Mouse (Mus musculus): ENCODE data around the gene Shc4.

GRCm38 (mm10) chr2:125662517-125662916 is 61.4 kb downstream of the Shc4 start:
- TF ChIP-seq CTCF (IDR thresholded peaks at IDR 0.05; ENCODE audit: low read depth) (no peak), EP300 (IDR thresholded peaks at IDR 0.05; ENCODE audit: low read depth) (peak; percentile 67)

Data from liver, embryonic 14.5 days (tissue).